Mouse (Mus musculus): Measurements from ENCODE around the gene Samd4. TPM values are rescaled to one million over a fixed set of nuclear protein-coding genes. Genes with fewer than 3 reads are reported as not detected.

Gene Samd4
- total and polyA plus RNA-seq, 2 experiments: 1.6 TPM

DNA sequence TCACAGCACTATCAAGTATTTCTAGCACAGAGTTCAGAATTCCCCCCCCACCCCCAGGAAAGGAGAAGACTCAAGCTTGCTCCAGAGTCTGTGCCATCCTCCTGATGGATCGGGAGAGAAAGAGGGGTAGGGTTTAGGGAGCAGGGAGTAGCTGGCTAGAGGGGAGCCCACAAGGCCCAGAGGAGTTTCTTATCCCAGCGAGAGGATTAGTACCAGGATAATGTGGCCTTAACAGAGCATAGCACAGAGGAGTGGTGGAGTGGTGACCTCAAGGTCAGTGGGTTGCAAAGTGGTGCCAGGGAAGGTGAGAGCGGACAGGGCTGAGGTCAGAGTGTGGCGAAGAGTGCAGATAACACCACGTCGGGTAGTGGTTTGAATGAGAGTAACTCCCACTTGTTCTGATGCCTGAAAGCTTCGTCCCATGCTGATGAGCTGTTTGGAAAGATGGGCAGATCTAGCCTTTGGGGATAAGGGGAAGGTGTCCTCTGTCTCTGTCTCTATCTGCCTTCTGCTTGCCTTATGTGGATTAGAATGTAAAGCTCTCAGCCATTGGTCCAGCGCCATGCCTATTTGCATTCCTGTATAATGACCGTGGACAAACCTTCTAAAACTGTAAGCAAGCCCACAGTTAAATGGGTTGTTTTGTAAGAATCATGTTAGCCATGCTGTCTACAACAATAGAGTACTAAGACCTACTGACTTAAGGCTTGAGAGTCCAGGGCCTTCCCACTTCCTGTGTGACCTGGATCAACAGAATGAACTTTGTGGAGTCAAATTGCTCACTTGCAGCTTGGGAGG, 38.7 kb downstream of the Samd4 start:
- Histone ChIP-seq H3K79me2 (ENCODE audit: control insufficient read depth, insufficient read depth, low read length) (peaks cover 3% of the 10 kb centered on the region; the same call in 1 of the 2 replicates), H3K4me1 (ENCODE audit: control insufficient read depth, insufficient read depth, low read length) (no peaks in the 10 kb centered on the region), H3K27ac (replicated peaks; ENCODE audit: insufficient read depth, low read depth, low read length) (no peak overlapping the region), H3K9ac (ENCODE audit: low read depth, low read length) (no peak overlapping the region), H3K36me3 (ENCODE audit: control insufficient read depth, insufficient read depth, low read length) (no peaks in the 10 kb centered on the region), H3K27me3 (ENCODE audit: control insufficient read depth, insufficient read depth, low read length) (no peaks in the 10 kb centered on the region), H3K4me3 (ENCODE audit: insufficient read depth, low read depth, low read length) (no peak overlapping the region)
- TF ChIP-seq POLR2A (IDR thresholded peaks at IDR 0.05; ENCODE audit: extremely low read depth, insufficient read depth, low read length): no peak
- WGBS: 77% methylated on average over 9 of the region's 9 CpGs
- peak; percentile 13 for DNase-seq (ENCODE audit: extremely low read depth, low read depth, low spot score)

- TF ChIP-seq CTCF (IDR thresholded peaks at IDR 0.05; ENCODE audit: low read depth, low read length) (no peak), POLR2A (IDR thresholded peaks at IDR 0.05; ENCODE audit: extremely low read depth, insufficient read depth, low read length) (no peak)
- Histone ChIP-seq H3K4me1 (ENCODE audit: control insufficient read depth, insufficient read depth, low read length) (no peaks in the 10 kb centered on the region), H3K9ac (ENCODE audit: low read depth, low read length) (no peak overlapping the region), H3K36me3 (ENCODE audit: control insufficient read depth, insufficient read depth, low read length) (no peaks in the 10 kb centered on the region), H3K27me3 (ENCODE audit: control insufficient read depth, insufficient read depth, low read length) (no peaks in the 10 kb centered on the region), H3K79me2 (ENCODE audit: control insufficient read depth, insufficient read depth, low read length) (peaks cover 3% of the 10 kb centered on the region; the same call in 1 of the 2 replicates), H3K27ac (replicated peaks; ENCODE audit: insufficient read depth, low read depth, low read length) (no peak overlapping the region), H3K4me3 (ENCODE audit: insufficient read depth, low read depth, low read length) (no peak overlapping the region)
- 67% methylated on average over 10 of the region's 10 CpGs for WGBS
- peak; percentile 16 for DNase-seq (ENCODE audit: extremely low read depth, low read depth, low spot score)
These were observed 41.3 kb downstream of the Samd4 start for GRCm38 (mm10) chr14:46923931-46924330.

GRCm38 (mm10) chr14:46924422-46924821, 41.8 kb downstream of the Samd4 start:
- Histone ChIP-seq H3K4me3 (ENCODE audit: insufficient read depth, low read depth, low read length) (no peak overlapping the region), H3K9ac (ENCODE audit: low read depth, low read length) (no peak overlapping the region), H3K79me2 (ENCODE audit: control insufficient read depth, insufficient read depth, low read length) (peaks cover 3% of the 10 kb centered on the region; the same call in 1 of the 2 replicates), H3K36me3 (ENCODE audit: control insufficient read depth, insufficient read depth, low read length) (no peaks in the 10 kb centered on the region), H3K27ac (replicated peaks; ENCODE audit: insufficient read depth, low read depth, low read length) (no peak overlapping the region), H3K4me1 (ENCODE audit: control insufficient read depth, insufficient read depth, low read length) (no peaks in the 10 kb centered on the region), H3K27me3 (ENCODE audit: control insufficient read depth, insufficient read depth, low read length) (no peaks in the 10 kb centered on the region)
- TF ChIP-seq POLR2A (IDR thresholded peaks at IDR 0.05; ENCODE audit: extremely low read depth, insufficient read depth, low read length) (no peak), CTCF (IDR thresholded peaks at IDR 0.05; ENCODE audit: low read depth, low read length) (no peak)
- no peak for DNase-seq (ENCODE audit: extremely low read depth, low read depth, low spot score)
- 80% methylated on average over 5 of the region's 5 CpGs for WGBS

DNA sequence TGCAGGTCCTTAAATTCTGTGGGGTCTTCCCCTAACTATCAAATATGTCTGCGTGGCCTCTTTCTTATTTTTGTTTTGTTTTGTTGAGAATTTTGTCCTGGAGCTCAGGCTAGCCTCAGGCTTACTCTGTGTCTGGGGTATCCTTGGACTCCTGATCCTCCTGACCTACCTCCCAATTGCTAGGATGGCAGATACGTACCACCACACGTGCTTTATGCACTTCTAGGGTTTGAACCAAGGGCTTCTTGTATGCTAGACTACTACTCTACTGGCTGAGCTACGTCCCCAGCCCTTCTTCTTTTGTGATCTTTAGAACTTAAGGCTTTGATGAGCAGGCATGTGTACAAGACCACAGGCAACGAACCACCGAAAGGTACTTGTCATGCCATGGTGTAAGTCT, 45.9 kb downstream of the Samd4 start:
- Histone ChIP-seq H3K79me2 (ENCODE audit: control insufficient read depth, insufficient read depth, low read length) (no peaks in the 10 kb centered on the region), H3K9ac (ENCODE audit: low read depth, low read length) (no peak overlapping the region), H3K36me3 (ENCODE audit: control insufficient read depth, insufficient read depth, low read length) (no peaks in the 10 kb centered on the region), H3K4me3 (ENCODE audit: insufficient read depth, low read depth, low read length) (no peak overlapping the region), H3K4me1 (ENCODE audit: control insufficient read depth, insufficient read depth, low read length) (no peaks in the 10 kb centered on the region), H3K27ac (replicated peaks; ENCODE audit: insufficient read depth, low read depth, low read length) (no peak overlapping the region), H3K27me3 (ENCODE audit: control insufficient read depth, insufficient read depth, low read length) (no peaks in the 10 kb centered on the region)
- WGBS: 90% methylated on average over 6 of the region's 6 CpGs
- no peak for TF ChIP-seq CTCF (IDR thresholded peaks at IDR 0.05; ENCODE audit: low read depth, low read length)
- no peak for TF ChIP-seq POLR2A (IDR thresholded peaks at IDR 0.05; ENCODE audit: extremely low read depth, insufficient read depth, low read length)
- no peak for DNase-seq (ENCODE audit: extremely low read depth, low read depth, low spot score)

DNA sequence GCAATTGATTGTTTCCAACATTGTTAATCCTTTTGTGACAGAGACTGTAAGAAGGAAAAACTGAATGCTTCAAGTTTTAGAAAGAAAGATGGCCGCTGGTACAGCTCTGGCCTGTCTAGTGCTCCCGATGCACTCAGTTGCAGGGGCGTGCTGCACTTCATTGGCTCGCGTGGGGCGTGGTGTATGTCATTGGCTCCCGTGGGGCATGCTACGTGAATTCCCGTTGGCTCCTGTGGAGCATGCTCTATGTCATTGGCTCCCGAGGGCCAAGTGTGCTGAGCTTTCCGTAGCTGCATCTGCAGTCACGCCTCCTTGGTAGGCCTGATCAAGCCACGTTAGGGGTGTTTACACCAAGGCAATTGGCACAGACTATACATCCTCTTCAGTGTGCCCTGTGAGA, 49.5 kb downstream of the Samd4 start:
- Histone ChIP-seq H3K79me2 (ENCODE audit: control insufficient read depth, insufficient read depth, low read length) (no peaks in the 10 kb centered on the region), H3K27ac (replicated peaks; ENCODE audit: insufficient read depth, low read depth, low read length) (no peak overlapping the region), H3K4me3 (ENCODE audit: insufficient read depth, low read depth, low read length) (no peak overlapping the region), H3K27me3 (ENCODE audit: control insufficient read depth, insufficient read depth, low read length) (no peaks in the 10 kb centered on the region), H3K4me1 (ENCODE audit: control insufficient read depth, insufficient read depth, low read length) (no peaks in the 10 kb centered on the region), H3K9ac (ENCODE audit: low read depth, low read length) (no peak overlapping the region), H3K36me3 (ENCODE audit: control insufficient read depth, insufficient read depth, low read length) (no peaks in the 10 kb centered on the region)
- 93% methylated on average over 13 of the region's 13 CpGs for WGBS
- no peak for TF ChIP-seq CTCF (IDR thresholded peaks at IDR 0.05; ENCODE audit: low read depth, low read length)
- TF ChIP-seq POLR2A (IDR thresholded peaks at IDR 0.05; ENCODE audit: extremely low read depth, insufficient read depth, low read length): no peak
- no peak for DNase-seq (ENCODE audit: extremely low read depth, low read depth, low spot score)

DNA sequence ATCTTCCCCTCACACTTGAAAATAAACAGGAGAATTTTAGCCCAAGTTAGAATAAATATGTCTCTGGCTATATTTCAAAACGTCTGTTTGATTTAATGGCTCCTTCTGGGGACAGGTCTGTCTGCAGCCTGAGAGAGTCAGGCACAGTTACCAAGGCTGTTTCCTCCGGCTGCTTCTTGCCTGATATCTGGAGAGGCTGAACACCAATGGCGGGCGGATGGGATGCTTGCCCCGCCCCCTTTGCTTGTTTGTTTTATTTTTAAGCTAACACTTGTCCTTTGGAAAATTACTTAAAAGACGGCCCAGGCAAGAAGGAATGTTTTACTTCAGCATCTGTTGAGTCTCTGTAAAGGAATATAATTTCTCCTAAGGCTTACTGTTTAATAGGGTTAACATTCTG, 50.1 kb downstream of the Samd4 start:
- Histone ChIP-seq H3K4me3 (ENCODE audit: insufficient read depth, low read depth, low read length) (no peak overlapping the region), H3K4me1 (ENCODE audit: control insufficient read depth, insufficient read depth, low read length) (no peaks in the 10 kb centered on the region), H3K27ac (replicated peaks; ENCODE audit: insufficient read depth, low read depth, low read length) (no peak overlapping the region), H3K79me2 (ENCODE audit: control insufficient read depth, insufficient read depth, low read length) (no peaks in the 10 kb centered on the region), H3K9ac (ENCODE audit: low read depth, low read length) (no peak overlapping the region), H3K36me3 (ENCODE audit: control insufficient read depth, insufficient read depth, low read length) (no peaks in the 10 kb centered on the region), H3K27me3 (ENCODE audit: control insufficient read depth, insufficient read depth, low read length) (no peaks in the 10 kb centered on the region)
- no peak for TF ChIP-seq CTCF (IDR thresholded peaks at IDR 0.05; ENCODE audit: low read depth, low read length)
- TF ChIP-seq POLR2A (IDR thresholded peaks at IDR 0.05; ENCODE audit: extremely low read depth, insufficient read depth, low read length): no peak
- WGBS: 55% methylated on average over 6 of the region's 6 CpGs
- DNase-seq (ENCODE audit: extremely low read depth, low read depth, low spot score): no peak
